8 mouse cellular contexts compared by ENCODE assay signal in the genomic region with DNA sequence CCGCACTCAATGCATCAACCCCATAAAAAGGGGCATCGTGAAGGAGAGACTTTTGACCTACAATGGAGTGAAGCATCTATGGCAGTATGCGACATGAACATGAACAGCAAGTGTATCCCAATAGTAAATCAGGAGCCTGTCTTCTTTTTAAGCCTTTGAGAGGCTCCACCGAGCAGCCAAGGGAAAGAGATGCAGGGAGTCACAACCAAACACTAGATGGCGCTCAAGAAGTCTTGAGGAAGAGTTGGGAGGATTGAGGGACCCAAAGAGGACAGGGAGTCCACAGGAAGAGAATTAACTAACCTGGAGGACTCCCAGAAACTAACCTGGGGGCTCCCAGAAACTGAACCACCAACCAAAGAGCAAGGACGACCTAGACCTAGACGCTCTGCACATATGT. TPM values are rescaled to one million over a fixed set of nuclear protein-coding genes. Genes with fewer than 3 reads are reported as not detected.
DNase-seq lines count a peak whose midpoint lies in the region; ATAC-seq and TF ChIP-seq lines count a peak whose summit lies in the region.

No protein-coding gene starts in this region.

- peak; percentile 50; the same call in 1 of the 2 replicates for TF ChIP-seq CTCF in liver, adult 2 months (IDR thresholded peaks at IDR 0.05; ENCODE audit: low read depth, low read length)

- H3K4me1 ChIP-seq in embryonic facial prominence, embryonic 11.5 days (ENCODE audit: control insufficient read depth, insufficient read depth, low read length) = no peaks in the 10 kb centered on the region
- no peaks in the 10 kb centered on the region for H3K4me1 ChIP-seq in embryonic facial prominence, embryonic 10.5 days
- no peaks in the 10 kb centered on the region for H3K4me1 ChIP-seq in liver, adult 2 months (ENCODE audit: control insufficient read depth, insufficient read depth, low read length)
- 0 out of 2 replicates have a peak, but pooled peaks cover 2% of the 10 kb centered on the region for H3K4me1 ChIP-seq in liver, embryonic 11.5 days (replicated peaks; ENCODE audit: control insufficient read depth, insufficient read depth, low read length)

- peak; percentile 53 for DNase-seq in embryonic facial prominence, embryonic 11.5 days (ENCODE audit: low spot score)
- DNase-seq in embryonic facial prominence, embryonic 10.5 days (ENCODE audit: low spot score) = no peak
- DNase-seq in liver, adult 2 months (ENCODE audit: extremely low read depth, low read depth, low spot score) = no peak
- no peak for DNase-seq in liver, embryonic 11.5 days (ENCODE audit: low spot score)
- peak; percentile 23 for DNase-seq in embryo, embryonic 9.5 days (ENCODE audit: extremely low spot score)
- peak; percentile 71 for DNase-seq in retina, postnatal 1 day
- DNase-seq in adipocyte (ENCODE audit: low spot score) = no peak
- DNase-seq in heart, postnatal 25 days (ENCODE audit: low spot score) = no peak

- no peak for ATAC-seq in embryonic facial prominence, embryonic 11.5 days (replicated peaks; ENCODE audit: insufficient number of reproducible peaks, low FRiP score, low TSS enrichment, low read depth)
- no peak for ATAC-seq in liver, embryonic 11.5 days (replicated peaks; ENCODE audit: low FRiP score)

- no peak for TF ChIP-seq POLR2A in liver, adult 2 months (IDR thresholded peaks at IDR 0.05; ENCODE audit: extremely low read depth, insufficient read depth, low read length)

- WGBS in embryonic facial prominence, embryonic 11.5 days = 30% methylated on average over 7 of the region's 7 CpGs
- 30% methylated on average over 7 of the region's 7 CpGs for WGBS in embryonic facial prominence, embryonic 10.5 days
- 44% methylated on average over 7 of the region's 7 CpGs for whole genome bisulfite sequencing in liver, adult 2 months
- 34% methylated on average over 7 of the region's 7 CpGs for WGBS in liver, embryonic 11.5 days

- H3K27me3 ChIP-seq in embryonic facial prominence, embryonic 11.5 days (ENCODE audit: control insufficient read depth, insufficient read depth, low read length) = no peaks in the 10 kb centered on the region
- H3K27me3 ChIP-seq in embryonic facial prominence, embryonic 10.5 days (replicated peaks; ENCODE audit: low read depth, poor library complexity, severe bottlenecking) = no peaks in the 10 kb centered on the region
- no peaks in the 10 kb centered on the region for H3K27me3 ChIP-seq in liver, adult 2 months (ENCODE audit: control insufficient read depth, insufficient read depth, low read length)
- no peaks in the 10 kb centered on the region for H3K27me3 ChIP-seq in liver, embryonic 11.5 days (replicated peaks; ENCODE audit: control insufficient read depth, insufficient read depth, low read length)

- no peak overlapping the region for H3K9ac ChIP-seq in embryonic facial prominence, embryonic 11.5 days (replicated peaks; ENCODE audit: low read length)
- H3K9ac ChIP-seq in liver, adult 2 months (ENCODE audit: low read depth, low read length) = no peak overlapping the region
- no peak overlapping the region for H3K9ac ChIP-seq in liver, embryonic 11.5 days (ENCODE audit: low read depth, low read length)

- intact Hi-C loops in heart, postnatal 25 days (cut with DNase I) = no loop called here

- no peaks in the 10 kb centered on the region for H3K36me3 ChIP-seq in embryonic facial prominence, embryonic 11.5 days (replicated peaks; ENCODE audit: control insufficient read depth, insufficient read depth, low read depth, low read length)
- H3K36me3 ChIP-seq in embryonic facial prominence, embryonic 10.5 days (replicated peaks) = no peaks in the 10 kb centered on the region
- H3K36me3 ChIP-seq in liver, adult 2 months (ENCODE audit: control insufficient read depth, insufficient read depth, low read length) = no peaks in the 10 kb centered on the region
- no peaks in the 10 kb centered on the region for H3K36me3 ChIP-seq in liver, embryonic 11.5 days (ENCODE audit: control insufficient read depth, insufficient read depth, low read length)

- H3K79me2 ChIP-seq in liver, adult 2 months (ENCODE audit: control insufficient read depth, insufficient read depth, low read length) = no peaks in the 10 kb centered on the region

- no peak overlapping the region for H3K4me2 ChIP-seq in embryonic facial prominence, embryonic 11.5 days (ENCODE audit: low read depth, low read length)
- H3K4me2 ChIP-seq in liver, embryonic 11.5 days = no peak overlapping the region

- H3K4me3 ChIP-seq in embryonic facial prominence, embryonic 11.5 days (ENCODE audit: low read depth, low read length) = no peak overlapping the region
- no peak overlapping the region for H3K4me3 ChIP-seq in embryonic facial prominence, embryonic 10.5 days
- H3K4me3 ChIP-seq in liver, adult 2 months (ENCODE audit: insufficient read depth, low read depth, low read length) = no peak overlapping the region
- no peak overlapping the region for H3K4me3 ChIP-seq in liver, embryonic 11.5 days (ENCODE audit: low read depth, low read length)

- H3K27ac ChIP-seq in embryonic facial prominence, embryonic 11.5 days (replicated peaks; ENCODE audit: low read depth, low read length) = no peak overlapping the region
- no peak overlapping the region for H3K27ac ChIP-seq in embryonic facial prominence, embryonic 10.5 days (replicated peaks)
- no peak overlapping the region for H3K27ac ChIP-seq in liver, adult 2 months (replicated peaks; ENCODE audit: insufficient read depth, low read depth, low read length)
- no peak overlapping the region for H3K27ac ChIP-seq in liver, embryonic 11.5 days (ENCODE audit: low read depth, low read length)

- H3K9me3 ChIP-seq in embryonic facial prominence, embryonic 11.5 days (replicated peaks; ENCODE audit: control insufficient read depth, low read length) = no peaks in the 10 kb centered on the region
- no peaks in the 10 kb centered on the region for H3K9me3 ChIP-seq in embryonic facial prominence, embryonic 10.5 days
- no peaks in the 10 kb centered on the region for H3K9me3 ChIP-seq in liver, embryonic 11.5 days (ENCODE audit: control insufficient read depth, low read length)

RNA-seq across cellular contexts. Expression of gene Rack1, which starts 20.7 kb away (rescaled TPM):
- polyA plus RNA-seq in embryonic facial prominence, embryonic 11.5 days (2014; fragmentation: Nextera tagmentation; extraction: Ambion mirVana) = 755 and 775 TPM in 2 replicates
- 838 and 844 TPM in 2 replicates for polyA plus RNA-seq in embryonic facial prominence, embryonic 10.5 days (2016; fragmentation: Nextera tagmentation; extraction: Ambion mirVana)
- 507 and 645 TPM in 2 replicates for total RNA-seq in liver, adult 2 months (2014; rRNA removed)
- 645 and 687 TPM in 2 replicates for polyA plus RNA-seq in liver, adult 2 months (2012; rRNA removed)
- 1,154 and 1,248 TPM in 2 replicates for polyA plus RNA-seq in liver, embryonic 11.5 days (2014; fragmentation: Nextera tagmentation; extraction: Ambion mirVana)
- 100 to 1,000 TPM; 397 to 416 TPM for total RNA-seq in heart, postnatal 25 days (2021)

RNA-seq across cellular contexts. Expression of gene Trim41, which starts 37.7 kb away (rescaled TPM):
- 3.2 and 3.8 TPM in 2 replicates for polyA plus RNA-seq in embryonic facial prominence, embryonic 11.5 days (2014; fragmentation: Nextera tagmentation; extraction: Ambion mirVana)
- polyA plus RNA-seq in embryonic facial prominence, embryonic 10.5 days (2016; fragmentation: Nextera tagmentation; extraction: Ambion mirVana) = 4.2 and 4.6 TPM in 2 replicates
- 11.4 and 13.2 TPM in 2 replicates for total RNA-seq in liver, adult 2 months (2014; rRNA removed)
- polyA plus RNA-seq in liver, adult 2 months (2012; rRNA removed) = 13.7 and 18.2 TPM in 2 replicates
- polyA plus RNA-seq in liver, embryonic 11.5 days (2014; fragmentation: Nextera tagmentation; extraction: Ambion mirVana) = 3.5 and 4.5 TPM in 2 replicates
- 10 to 100 TPM; 17.8 to 20.4 TPM for total RNA-seq in heart, postnatal 25 days (2021)

RNA-seq across cellular contexts. Expression of gene Trim7, which starts 46.5 kb away (rescaled TPM):
- polyA plus RNA-seq in embryonic facial prominence, embryonic 11.5 days (2014; fragmentation: Nextera tagmentation; extraction: Ambion mirVana) = 0.27 and 0.33 TPM in 2 replicates
- polyA plus RNA-seq in embryonic facial prominence, embryonic 10.5 days (2016; fragmentation: Nextera tagmentation; extraction: Ambion mirVana) = 0.14 and 0.16 TPM in 2 replicates
- total RNA-seq in liver, adult 2 months (2014; rRNA removed) = 5.8 and 11.2 TPM in 2 replicates
- polyA plus RNA-seq in liver, adult 2 months (2012; rRNA removed) = 11.0 and 16.3 TPM in 2 replicates
- 0.18 and 0.38 TPM in 2 replicates for polyA plus RNA-seq in liver, embryonic 11.5 days (2014; fragmentation: Nextera tagmentation; extraction: Ambion mirVana)
- 10 to 100 TPM; 15.7 to 23.2 TPM for total RNA-seq in heart, postnatal 25 days (2021)

RNA-seq across cellular contexts. Expression of gene Gm12184, which starts 47.0 kb away (rescaled TPM):
- 7.7 and 14.0 TPM in 2 replicates for polyA plus RNA-seq in embryonic facial prominence, embryonic 11.5 days (2014; fragmentation: Nextera tagmentation; extraction: Ambion mirVana)
- polyA plus RNA-seq in embryonic facial prominence, embryonic 10.5 days (2016; fragmentation: Nextera tagmentation; extraction: Ambion mirVana) = 3.0 and 5.7 TPM in 2 replicates
- total RNA-seq in liver, adult 2 months (2014; rRNA removed) = 1.5 and 2.0 TPM in 2 replicates
- polyA plus RNA-seq in liver, adult 2 months (2012; rRNA removed) = 5.5 and 5.8 TPM in 2 replicates
- 6.2 and 7.6 TPM in 2 replicates for polyA plus RNA-seq in liver, embryonic 11.5 days (2014; fragmentation: Nextera tagmentation; extraction: Ambion mirVana)
- 1 to 10 TPM; 2.0 to 3.2 TPM for total RNA-seq in heart, postnatal 25 days (2021)

Comparison
In these comparisons a context has a peak if more than half of its experiments do, and no peak if none do; other contexts are left out.
1. DNase-seq: peak in embryonic facial prominence, embryonic 11.5 days (single experiment), embryo, embryonic 9.5 days (single experiment) and retina, postnatal 1 day (single experiment); none in embryonic facial prominence, embryonic 10.5 days (single experiment), liver, adult 2 months (single experiment), liver, embryonic 11.5 days (single experiment), adipocyte (single experiment) and heart, postnatal 25 days (single experiment).